13 mouse cellular contexts compared by ENCODE assay signal in genomic region chr7:137317659-137318382, GRCm38 (mm10). TPM values are rescaled to one million over a fixed set of nuclear protein-coding genes. Genes with fewer than 3 reads are reported as not detected.
DNase-seq lines count a peak whose midpoint lies in the region; ATAC-seq lines count a peak whose summit lies in the region.
"Had no signal": no experiment of that assay in that cellular context is flagged by ENCODE, and none has a peak within 500 bp of the region (broad histone marks: within the 10 kb centered on the region; RNA-seq: fewer than 3 reads in every experiment).

No protein-coding gene starts in this region.

- no peak for DNase-seq in kidney, adult 9 months
- DNase-seq in layer of hippocampus, adult 9-10 months (ENCODE audit: low spot score): no peak
- no peak for DNase-seq in layer of hippocampus, postnatal 36 days
- DNase-seq in layer of hippocampus, adult 9-11 months: no peak
- DNase-seq: adrenal gland, postnatal 36 days; gastrocnemius, postnatal 10 days; lung, postnatal 36 days; thymus, adult 18-20 months had no signal

- H3K4me1 ChIP-seq in kidney, embryonic 14.5 days (ENCODE audit: control insufficient read depth, insufficient read depth, low read length): peaks cover 24% of the 10 kb centered on the region
- H3K4me1 ChIP-seq in heart, embryonic 14.5 days (ENCODE audit: control insufficient read depth in 2 of 2, insufficient read depth in 2 of 2, low read length in 2 of 2): peaks cover 12 to 53% of the 10 kb centered on the region in 2 experiments; a peak in 3 of 4 replicates
- H3K4me1 ChIP-seq in limb, embryonic 13.5 days: peaks cover 73% of the 10 kb centered on the region
- H3K4me1 ChIP-seq in stomach, embryonic 15.5 days: peaks cover 53% of the 10 kb centered on the region

- H3K9me3 ChIP-seq in kidney, embryonic 14.5 days (ENCODE audit: control insufficient read depth, low read length): no peaks in the 10 kb centered on the region
- H3K9me3 ChIP-seq in heart, embryonic 14.5 days (ENCODE audit: control insufficient read depth, low read length): no peaks in the 10 kb centered on the region
- no peaks in the 10 kb centered on the region for H3K9me3 ChIP-seq in limb, embryonic 13.5 days
- no peaks in the 10 kb centered on the region for H3K9me3 ChIP-seq in stomach, embryonic 15.5 days

- peaks cover 94% of the 10 kb centered on the region for H3K27me3 ChIP-seq in kidney, embryonic 14.5 days (ENCODE audit: control insufficient read depth, insufficient read depth, low read length)
- H3K27me3 ChIP-seq in heart, embryonic 14.5 days (ENCODE audit: control insufficient read depth, insufficient read depth, low read length): peaks cover 88% of the 10 kb centered on the region
- H3K27me3 ChIP-seq in limb, embryonic 13.5 days: peaks cover 82% of the 10 kb centered on the region
- peaks cover 92% of the 10 kb centered on the region for H3K27me3 ChIP-seq in stomach, embryonic 15.5 days (replicated peaks)

- peak overlapping the region; percentile 15; the same call in 1 of the 2 replicates for H3K4me2 ChIP-seq in kidney, embryonic 14.5 days (replicated peaks; ENCODE audit: low read depth, low read length)
- peak overlapping the region; percentile 55 for H3K4me2 ChIP-seq in heart, embryonic 14.5 days (ENCODE audit: low read length)
- peak overlapping the region; percentile 91 for H3K4me2 ChIP-seq in limb, embryonic 13.5 days (replicated peaks)
- H3K4me2 ChIP-seq in stomach, embryonic 15.5 days: no peak overlapping the region

- no peaks in the 10 kb centered on the region for H3K36me3 ChIP-seq in kidney, embryonic 14.5 days (ENCODE audit: control insufficient read depth, insufficient read depth, low read length)
- H3K36me3 ChIP-seq in heart, embryonic 14.5 days (ENCODE audit: control insufficient read depth, insufficient read depth, low read length): no peaks in the 10 kb centered on the region
- H3K36me3 ChIP-seq in limb, embryonic 13.5 days: no peaks in the 10 kb centered on the region
- H3K36me3 ChIP-seq in stomach, embryonic 15.5 days: no peaks in the 10 kb centered on the region

- H3K4me3 ChIP-seq in kidney, embryonic 14.5 days (ENCODE audit: low read length): no peak overlapping the region
- H3K4me3 ChIP-seq in heart, embryonic 14.5 days (ENCODE audit: control insufficient read depth in 1 of 2, insufficient read depth in 1 of 2, low read depth in 1 of 2, low read length in 2 of 2): no peak overlapping the region; a peak in 1 of 4 replicates
- H3K4me3 ChIP-seq in limb, embryonic 13.5 days: peak overlapping the region; percentile 86
- peak overlapping the region; percentile 3; the same call in 1 of the 2 replicates for H3K4me3 ChIP-seq in stomach, embryonic 15.5 days (replicated peaks)

- ATAC-seq in kidney, embryonic 14.5 days (ENCODE audit: low FRiP score, low TSS enrichment): no peak
- ATAC-seq in heart, embryonic 14.5 days (ENCODE audit: insufficient number of reproducible peaks, insufficient read depth, low FRiP score, low read depth): no peak
- ATAC-seq in limb, embryonic 13.5 days (ENCODE audit: low FRiP score, low read depth): no peak
- ATAC-seq in stomach, embryonic 15.5 days (ENCODE audit: insufficient read depth, low FRiP score, low read depth): no peak

- H3K9ac ChIP-seq in kidney, embryonic 14.5 days (ENCODE audit: low read depth, low read length): 0 out of 2 replicates have a peak overlapping the region, but pooled peaks have one; percentile 4
- no peak overlapping the region for H3K9ac ChIP-seq in heart, embryonic 14.5 days (ENCODE audit: low read length)
- peak overlapping the region; percentile 99 for H3K9ac ChIP-seq in limb, embryonic 13.5 days
- no peak overlapping the region for H3K9ac ChIP-seq in stomach, embryonic 15.5 days

- WGBS in kidney, embryonic 14.5 days: under 1% methylated on average over 24 of the region's 24 CpGs
- 3% methylated on average over 24 of the region's 24 CpGs for WGBS in heart, embryonic 14.5 days
- 3% methylated on average over 24 of the region's 24 CpGs for WGBS in limb, embryonic 13.5 days
- WGBS in stomach, embryonic 15.5 days: 3% methylated on average over 24 of the region's 24 CpGs

- no peak overlapping the region for H3K27ac ChIP-seq in kidney, embryonic 14.5 days (ENCODE audit: low read depth, low read length)
- no peak overlapping the region for H3K27ac ChIP-seq in heart, embryonic 14.5 days (replicated peaks in 1 of 2; ENCODE audit: control insufficient read depth in 1 of 2, insufficient read depth in 1 of 2, low read depth in 2 of 2, low read length in 2 of 2)
- H3K27ac ChIP-seq in limb, embryonic 13.5 days: peak overlapping the region; percentile 79
- no peak overlapping the region for H3K27ac ChIP-seq in stomach, embryonic 15.5 days

RNA-seq across cellular contexts. Expression of gene Ebf3, which starts 3.6 kb away (rescaled TPM):
- polyA plus RNA-seq in kidney, embryonic 14.5 days (2014; fragmentation: Nextera tagmentation; extraction: Ambion mirVana): 1.8 and 2.3 TPM in 2 replicates
- polyA plus RNA-seq in heart, embryonic 14.5 days (2014; fragmentation: Nextera tagmentation; extraction: Ambion mirVana): 2.2 and 2.3 TPM in 2 replicates
- polyA plus RNA-seq in limb, embryonic 13.5 days (2015; fragmentation: Nextera tagmentation; extraction: Ambion mirVana): 13.4 and 16.9 TPM in 2 replicates
- polyA plus RNA-seq in stomach, embryonic 15.5 days (2015; fragmentation: Nextera tagmentation; extraction: Ambion mirVana): 1.5 TPM in 2 replicates
- under 1 TPM; 0.38 to 0.60 TPM for total RNA-seq in layer of hippocampus, postnatal 36 days (2021)
- total RNA-seq: common myeloid progenitor, adult 5-6 weeks had no signal

Comparison
In these comparisons a context has a peak if more than half of its experiments do, and no peak if none do; other contexts are left out.
1. H3K4me3 ChIP-seq: peak in limb, embryonic 13.5 days (single experiment) and stomach, embryonic 15.5 days (single experiment); none in kidney, embryonic 14.5 days (single experiment) and heart, embryonic 14.5 days (0 of 2).
2. H3K9ac ChIP-seq: peak in kidney, embryonic 14.5 days (single experiment) and limb, embryonic 13.5 days (single experiment); none in heart, embryonic 14.5 days (single experiment) and stomach, embryonic 15.5 days (single experiment).